Mouse (Mus musculus): ENCODE results near the gene Wfdc2. TPM values are rescaled to one million over a fixed set of nuclear protein-coding genes. Genes with fewer than 3 reads are reported as not detected.

Gene Wfdc2
- polyA plus RNA-seq, 1 experiment, result 2.8 TPM

- no peak overlapping the region for H3K4me3 ChIP-seq (replicated peaks; ENCODE audit: control insufficient read depth, low read depth, low read length)
- TF ChIP-seq CTCF (IDR thresholded peaks at IDR 0.05; ENCODE audit: control insufficient read depth, insufficient read depth, low read length) (no peak), POLR2A (IDR thresholded peaks at IDR 0.05; ENCODE audit: borderline replicate concordance, control insufficient read depth, low read depth, low read length) (no peak)
- peaks cover 7% of the 10 kb centered on the region; the same call in 1 of the 2 replicates for H3K4me1 ChIP-seq (ENCODE audit: control insufficient read depth, insufficient read depth, low read length)
- no peak overlapping the region for H3K27ac ChIP-seq (ENCODE audit: control insufficient read depth, insufficient read depth, low read depth, low read length, poor library complexity)
- WGBS, result 59% methylated on average over 6 of the region's 6 CpGs
Observed at GRCm38 (mm10) chr2:164519171-164519526, 43.1 kb upstream of the Wfdc2 start.

- TF ChIP-seq POLR2A (IDR thresholded peaks at IDR 0.05; ENCODE audit: borderline replicate concordance, control insufficient read depth, low read depth, low read length) (no peak), CTCF (IDR thresholded peaks at IDR 0.05; ENCODE audit: control insufficient read depth, insufficient read depth, low read length) (peak; percentile 89)
Observed at GRCm38 (mm10) chr2:164520782-164521181, 41.4 kb upstream of the Wfdc2 start.

GRCm38 (mm10) chr2:164521841-164522240 lies 40.4 kb upstream of the Wfdc2 start:
- whole genome bisulfite sequencing, result under 1% methylated on average over 11 of the region's 11 CpGs
- Histone ChIP-seq H3K27ac (ENCODE audit: control insufficient read depth, insufficient read depth, low read depth, low read length, poor library complexity) (peak overlapping the region; percentile 85), H3K4me1 (ENCODE audit: control insufficient read depth, insufficient read depth, low read length) (peaks cover 10% of the 10 kb centered on the region; the same call in 1 of the 2 replicates), H3K4me3 (replicated peaks; ENCODE audit: control insufficient read depth, low read depth, low read length) (no peak overlapping the region)
- TF ChIP-seq POLR2A (IDR thresholded peaks at IDR 0.05; ENCODE audit: borderline replicate concordance, control insufficient read depth, low read depth, low read length) (no peak), CTCF (IDR thresholded peaks at IDR 0.05; ENCODE audit: control insufficient read depth, insufficient read depth, low read length) (no peak)

More at GRCm38 (mm10) chr2:164520782-164521181, 41.4 kb upstream of the Wfdc2 start:
- H3K4me1 ChIP-seq (ENCODE audit: control insufficient read depth, insufficient read depth, low read length), result peaks cover 9% of the 10 kb centered on the region; the same call in 1 of the 2 replicates
- H3K27ac ChIP-seq (ENCODE audit: control insufficient read depth, insufficient read depth, low read depth, low read length, poor library complexity), result peak overlapping the region; percentile 30; the same call in 1 of the 2 replicates
- WGBS, result 4% methylated on average over 3 of the region's 3 CpGs
- no peak overlapping the region for H3K4me3 ChIP-seq (replicated peaks; ENCODE audit: control insufficient read depth, low read depth, low read length)

- H3K27ac ChIP-seq (ENCODE audit: control insufficient read depth, insufficient read depth, low read depth, low read length, poor library complexity), result peak overlapping the region; percentile 85
Observed at GRCm38 (mm10) chr2:164522280-164522679, 39.9 kb upstream of the Wfdc2 start.

GRCm38 (mm10) chr2:164523301-164523773 lies 38.9 kb upstream of the Wfdc2 start:
- no peak overlapping the region for H3K4me3 ChIP-seq (replicated peaks; ENCODE audit: control insufficient read depth, low read depth, low read length)
- H3K4me1 ChIP-seq (ENCODE audit: control insufficient read depth, insufficient read depth, low read length), result peaks cover 10% of the 10 kb centered on the region; the same call in 1 of the 2 replicates
- H3K27ac ChIP-seq (ENCODE audit: control insufficient read depth, insufficient read depth, low read depth, low read length, poor library complexity), result no peak overlapping the region
- 70% methylated on average over 10 of the region's 10 CpGs for WGBS
- TF ChIP-seq POLR2A (IDR thresholded peaks at IDR 0.05; ENCODE audit: borderline replicate concordance, control insufficient read depth, low read depth, low read length) (no peak), CTCF (IDR thresholded peaks at IDR 0.05; ENCODE audit: control insufficient read depth, insufficient read depth, low read length) (no peak)

More at GRCm38 (mm10) chr2:164522280-164522679, 39.9 kb upstream of the Wfdc2 start:
- H3K4me1 ChIP-seq (ENCODE audit: control insufficient read depth, insufficient read depth, low read length), result peaks cover 10% of the 10 kb centered on the region; the same call in 1 of the 2 replicates
- TF ChIP-seq POLR2A (IDR thresholded peaks at IDR 0.05; ENCODE audit: borderline replicate concordance, control insufficient read depth, low read depth, low read length) (no peak), CTCF (IDR thresholded peaks at IDR 0.05; ENCODE audit: control insufficient read depth, insufficient read depth, low read length) (no peak)
- 3% methylated on average over 8 of the region's 8 CpGs for WGBS
- H3K4me3 ChIP-seq (replicated peaks; ENCODE audit: control insufficient read depth, low read depth, low read length), result no peak overlapping the region

GRCm38 (mm10) chr2:164528557-164528956 lies 33.7 kb upstream of the Wfdc2 start:
- H3K4me1 ChIP-seq (ENCODE audit: control insufficient read depth, insufficient read depth, low read length), result peaks cover 6% of the 10 kb centered on the region; the same call in 1 of the 2 replicates
- no peak for TF ChIP-seq POLR2A (IDR thresholded peaks at IDR 0.05; ENCODE audit: borderline replicate concordance, control insufficient read depth, low read depth, low read length)
- WGBS, result 47% methylated on average over 5 of the region's 5 CpGs
- H3K27ac ChIP-seq (ENCODE audit: control insufficient read depth, insufficient read depth, low read depth, low read length, poor library complexity), result no peak overlapping the region
- H3K4me3 ChIP-seq (replicated peaks; ENCODE audit: control insufficient read depth, low read depth, low read length), result no peak overlapping the region

GRCm38 (mm10) chr2:164531169-164531568 lies 31.0 kb upstream of the Wfdc2 start:
- WGBS, result 5% methylated on average over 3 of the region's 3 CpGs
- Histone ChIP-seq H3K27ac (ENCODE audit: control insufficient read depth, insufficient read depth, low read depth, low read length, poor library complexity) (no peak overlapping the region), H3K4me1 (ENCODE audit: control insufficient read depth, insufficient read depth, low read length) (peaks cover 4% of the 10 kb centered on the region; the same call in 1 of the 2 replicates), H3K4me3 (replicated peaks; ENCODE audit: control insufficient read depth, low read depth, low read length) (no peak overlapping the region)
- TF ChIP-seq POLR2A (IDR thresholded peaks at IDR 0.05; ENCODE audit: borderline replicate concordance, control insufficient read depth, low read depth, low read length) (no peak), CTCF (IDR thresholded peaks at IDR 0.05; ENCODE audit: control insufficient read depth, insufficient read depth, low read length) (peak; percentile 79)

GRCm38 (mm10) chr2:164534315-164534714 lies 27.9 kb upstream of the Wfdc2 start:
- TF ChIP-seq CTCF (IDR thresholded peaks at IDR 0.05; ENCODE audit: control insufficient read depth, insufficient read depth, low read length) (no peak), POLR2A (IDR thresholded peaks at IDR 0.05; ENCODE audit: borderline replicate concordance, control insufficient read depth, low read depth, low read length) (no peak)
- no peak overlapping the region for H3K4me3 ChIP-seq (replicated peaks; ENCODE audit: control insufficient read depth, low read depth, low read length)
- no peaks in the 10 kb centered on the region; the same call in 1 of the 2 replicates for H3K4me1 ChIP-seq (ENCODE audit: control insufficient read depth, insufficient read depth, low read length)
- 60% methylated on average over 10 of the region's 10 CpGs for WGBS
- H3K27ac ChIP-seq (ENCODE audit: control insufficient read depth, insufficient read depth, low read depth, low read length, poor library complexity), result no peak overlapping the region

- TF ChIP-seq POLR2A (IDR thresholded peaks at IDR 0.05; ENCODE audit: borderline replicate concordance, control insufficient read depth, low read depth, low read length), result no peak
- no peak for TF ChIP-seq CTCF (IDR thresholded peaks at IDR 0.05; ENCODE audit: control insufficient read depth, insufficient read depth, low read length)
- 62% methylated on average over 4 of the region's 4 CpGs for WGBS
- no peak overlapping the region for H3K4me3 ChIP-seq (replicated peaks; ENCODE audit: control insufficient read depth, low read depth, low read length)
- H3K4me1 ChIP-seq (ENCODE audit: control insufficient read depth, insufficient read depth, low read length), result no peaks in the 10 kb centered on the region
- H3K27ac ChIP-seq (ENCODE audit: control insufficient read depth, insufficient read depth, low read depth, low read length, poor library complexity), result no peak overlapping the region
Observed at GRCm38 (mm10) chr2:164537003-164537402, 25.2 kb upstream of the Wfdc2 start.
